Mouse (Mus musculus): ENCODE results near the gene Samsn1. TPM values are rescaled to one million over a fixed set of nuclear protein-coding genes. Genes with fewer than 3 reads are reported as not detected.
"Not testable (repeated sequence)": the region's sequence is repeated elsewhere in the genome, so short reads cannot be mapped to it uniquely, and the experiment has no call there.

Samsn1 gene
- total and polyA plus RNA-seq, 2 experiments from 2014 or later: 0.19 to 1.2 TPM

- Histone ChIP-seq H3K9me3 (replicated peaks; ENCODE audit: control insufficient read depth, low read length) (no peaks in the 10 kb centered on the region), H3K4me2 (ENCODE audit: low read depth, low read length) (no peak overlapping the region), H3K36me3 (replicated peaks; ENCODE audit: control insufficient read depth, insufficient read depth, low read length) (no peaks in the 10 kb centered on the region), H3K27ac (ENCODE audit: low read depth) (no peak overlapping the region), H3K4me1 (ENCODE audit: control insufficient read depth, insufficient read depth) (no peaks in the 10 kb centered on the region), H3K4me3 (ENCODE audit: low read depth, low read length) (no peak overlapping the region), H3K27me3 (ENCODE audit: control insufficient read depth, insufficient read depth, low read length) (no peaks in the 10 kb centered on the region), H3K9ac (replicated peaks; ENCODE audit: low read depth, low read length) (no peak overlapping the region)
- DNase-seq (ENCODE audit: low spot score): no peak
- no peak for TF ChIP-seq EP300 (IDR thresholded peaks at IDR 0.05; ENCODE audit: low read depth)
- no peak for TF ChIP-seq CTCF (IDR thresholded peaks at IDR 0.05; ENCODE audit: low read depth)
- ATAC-seq (ENCODE audit: insufficient read depth, low read depth): no peak
- 69% methylated on average over 5 of the region's 5 CpGs for WGBS
Measured at GRCm38 (mm10) chr16:75837728-75838451, 184.2 kb downstream of the Samsn1 start.

GRCm38 (mm10) chr16:75831390-75831789 is 190.7 kb downstream of the Samsn1 start:
- DNase-seq (ENCODE audit: low spot score) (peak; percentile 11), ATAC-seq (ENCODE audit: insufficient read depth, low read depth) (no peak)
- H3K9me3 ChIP-seq (replicated peaks; ENCODE audit: control insufficient read depth, low read length): no peaks in the 10 kb centered on the region
- no peak overlapping the region for H3K9ac ChIP-seq (replicated peaks; ENCODE audit: low read depth, low read length)
- no peak for TF ChIP-seq EP300 (IDR thresholded peaks at IDR 0.05; ENCODE audit: low read depth)
- TF ChIP-seq CTCF (IDR thresholded peaks at IDR 0.05; ENCODE audit: low read depth): no peak
- no peaks in the 10 kb centered on the region for H3K36me3 ChIP-seq (replicated peaks; ENCODE audit: control insufficient read depth, insufficient read depth, low read length)
- no peaks in the 10 kb centered on the region for H3K27me3 ChIP-seq (ENCODE audit: control insufficient read depth, insufficient read depth, low read length)
- H3K4me2 ChIP-seq (ENCODE audit: low read depth, low read length): no peak overlapping the region
- no peak overlapping the region for H3K27ac ChIP-seq (ENCODE audit: low read depth)
- WGBS: 27% methylated on average over 4 of the region's 4 CpGs
- no peak overlapping the region for H3K4me3 ChIP-seq (ENCODE audit: low read depth, low read length)
- H3K4me1 ChIP-seq (ENCODE audit: control insufficient read depth, insufficient read depth): no peaks in the 10 kb centered on the region

- H3K9ac ChIP-seq (replicated peaks; ENCODE audit: low read depth, low read length); H3K27ac ChIP-seq (ENCODE audit: low read depth); H3K27me3 ChIP-seq (ENCODE audit: control insufficient read depth, insufficient read depth, low read length); ATAC-seq (ENCODE audit: insufficient read depth, low read depth); DNase-seq (ENCODE audit: low spot score); H3K9me3 ChIP-seq (replicated peaks; ENCODE audit: control insufficient read depth, low read length); H3K4me3 ChIP-seq (ENCODE audit: low read depth, low read length); H3K36me3 ChIP-seq (replicated peaks; ENCODE audit: control insufficient read depth, insufficient read depth, low read length); H3K4me1 ChIP-seq (ENCODE audit: control insufficient read depth, insufficient read depth); H3K4me2 ChIP-seq (ENCODE audit: low read depth, low read length): not testable (repeated sequence)
Measured at GRCm38 (mm10) chr16:75826949-75827348, 195.1 kb downstream of the Samsn1 start.

GRCm38 (mm10) chr16:75826498-75826897 is 195.6 kb downstream of the Samsn1 start:
- Histone ChIP-seq H3K36me3 (replicated peaks; ENCODE audit: control insufficient read depth, insufficient read depth, low read length) (no peaks in the 10 kb centered on the region), H3K9me3 (replicated peaks; ENCODE audit: control insufficient read depth, low read length) (no peaks in the 10 kb centered on the region), H3K4me2 (ENCODE audit: low read depth, low read length) (no peak overlapping the region), H3K27ac (ENCODE audit: low read depth) (no peak overlapping the region), H3K4me3 (ENCODE audit: low read depth, low read length) (no peak overlapping the region), H3K9ac (replicated peaks; ENCODE audit: low read depth, low read length) (no peak overlapping the region), H3K27me3 (ENCODE audit: control insufficient read depth, insufficient read depth, low read length) (no peaks in the 10 kb centered on the region), H3K4me1 (ENCODE audit: control insufficient read depth, insufficient read depth) (no peaks in the 10 kb centered on the region)
- DNase-seq (ENCODE audit: low spot score): no peak
- no peak for ATAC-seq (ENCODE audit: insufficient read depth, low read depth)
- no peak for TF ChIP-seq CTCF (IDR thresholded peaks at IDR 0.05; ENCODE audit: low read depth)
- TF ChIP-seq EP300 (IDR thresholded peaks at IDR 0.05; ENCODE audit: low read depth): no peak

- no peaks in the 10 kb centered on the region for H3K4me1 ChIP-seq (ENCODE audit: control insufficient read depth, insufficient read depth)
- H3K9ac ChIP-seq (replicated peaks; ENCODE audit: low read depth, low read length): no peak overlapping the region
- TF ChIP-seq CTCF (IDR thresholded peaks at IDR 0.05; ENCODE audit: low read depth) (no peak), EP300 (IDR thresholded peaks at IDR 0.05; ENCODE audit: low read depth) (no peak)
- ATAC-seq (ENCODE audit: insufficient read depth, low read depth) (no peak), DNase-seq (ENCODE audit: low spot score) (no peak)
- H3K9me3 ChIP-seq (replicated peaks; ENCODE audit: control insufficient read depth, low read length): no peaks in the 10 kb centered on the region
- no peaks in the 10 kb centered on the region for H3K27me3 ChIP-seq (ENCODE audit: control insufficient read depth, insufficient read depth, low read length)
- H3K27ac ChIP-seq (ENCODE audit: low read depth): no peak overlapping the region
- H3K36me3 ChIP-seq (replicated peaks; ENCODE audit: control insufficient read depth, insufficient read depth, low read length): no peaks in the 10 kb centered on the region
- no peak overlapping the region for H3K4me3 ChIP-seq (ENCODE audit: low read depth, low read length)
- 73% methylated on average over 6 of the region's 6 CpGs for WGBS
- H3K4me2 ChIP-seq (ENCODE audit: low read depth, low read length): no peak overlapping the region
Measured at GRCm38 (mm10) chr16:75823226-75823625, 198.9 kb downstream of the Samsn1 start.

GRCm38 (mm10) chr16:75820963-75821362 is 201.1 kb downstream of the Samsn1 start:
- no peak for ATAC-seq (ENCODE audit: insufficient read depth, low read depth)
- Histone ChIP-seq H3K27ac (ENCODE audit: low read depth) (no peak overlapping the region), H3K4me1 (ENCODE audit: control insufficient read depth, insufficient read depth) (no peaks in the 10 kb centered on the region), H3K4me2 (ENCODE audit: low read depth, low read length) (no peak overlapping the region), H3K4me3 (ENCODE audit: low read depth, low read length) (no peak overlapping the region), H3K9me3 (replicated peaks; ENCODE audit: control insufficient read depth, low read length) (no peaks in the 10 kb centered on the region), H3K36me3 (replicated peaks; ENCODE audit: control insufficient read depth, insufficient read depth, low read length) (no peaks in the 10 kb centered on the region), H3K9ac (replicated peaks; ENCODE audit: low read depth, low read length) (no peak overlapping the region), H3K27me3 (ENCODE audit: control insufficient read depth, insufficient read depth, low read length) (no peaks in the 10 kb centered on the region)
- DNase-seq (ENCODE audit: low spot score): no peak
- TF ChIP-seq CTCF (IDR thresholded peaks at IDR 0.05; ENCODE audit: low read depth) (no peak), EP300 (IDR thresholded peaks at IDR 0.05; ENCODE audit: low read depth) (no peak)
- 73% methylated on average over 3 of the region's 3 CpGs for WGBS

All from heart, postnatal 0 days (tissue).